Mouse (Mus musculus) limb, embryonic 10.5 days (tissue): ENCODE results near the gene Pgpep1. TPM values are rescaled to one million over a fixed set of nuclear protein-coding genes. Genes with fewer than 3 reads are reported as not detected.
A peak's percentile ranks its signal among the peaks of the same experiment; 100 is the strongest.

Experiments
- DNase-seq: peaks from one replicate; pipeline ENCODE4 v3.0.0-alpha.2; 2017; ENCODE audit warnings: low spot score
- H3K27ac ChIP-seq: fragments of 300-500 bp; sonication (generic); 2 replicates; pipeline ENCODE4 v1.5.1; 2016; ENCODE audit warnings: mild to moderate bottlenecking
- H3K27me3 ChIP-seq: fragments of 300-500 bp; sonication (generic); 2 replicates; pipeline ENCODE4 v1.6.1; 2016; ENCODE audit warnings: low read depth, mild to moderate bottlenecking; ENCODE audit not compliant: poor library complexity, severe bottlenecking
- H3K36me3 ChIP-seq: fragments of 300-500 bp; sonication (generic); 2 replicates; pipeline ENCODE4 v1.6.1; 2016; ENCODE audit warnings: mild to moderate bottlenecking, moderate library complexity
- H3K4me1 ChIP-seq: fragments of 300-500 bp; sonication (generic); 2 replicates; pipeline ENCODE4 v1.6.1; 2016
- H3K4me3 ChIP-seq: fragments of 300-500 bp; sonication (generic); 2 replicates; pipeline ENCODE4 v1.5.1; 2016; ENCODE audit warnings: mild to moderate bottlenecking, moderate library complexity
- H3K9me3 ChIP-seq: fragments of 300-500 bp; sonication (generic); replicated peaks from 2 replicates; pipeline ENCODE4 v1.6.1; 2016; ENCODE audit warnings: mild to moderate bottlenecking
- WGBS: fragments of 180-500 bp; shearing (Covaris S2); methylation state at CpG from one replicate; pipeline ENCODE4 v1.1.7; 2016; 5-methylcytosine and 5-hydroxymethylcytosine counted together
- polyA plus RNA-seq: library from polyadenylated mRNA; unstranded; fragments of >200 nt; fragmentation: Nextera tagmentation; extraction: Ambion mirVana; gene quantifications from 2 replicates; pipeline ENCODE4 v1.2.1, GENCODE M21; 2016

The Pgpep1 gene
- polyA plus RNA-seq, 1 experiment from 2014 or later = 45.0 TPM

DNA sequence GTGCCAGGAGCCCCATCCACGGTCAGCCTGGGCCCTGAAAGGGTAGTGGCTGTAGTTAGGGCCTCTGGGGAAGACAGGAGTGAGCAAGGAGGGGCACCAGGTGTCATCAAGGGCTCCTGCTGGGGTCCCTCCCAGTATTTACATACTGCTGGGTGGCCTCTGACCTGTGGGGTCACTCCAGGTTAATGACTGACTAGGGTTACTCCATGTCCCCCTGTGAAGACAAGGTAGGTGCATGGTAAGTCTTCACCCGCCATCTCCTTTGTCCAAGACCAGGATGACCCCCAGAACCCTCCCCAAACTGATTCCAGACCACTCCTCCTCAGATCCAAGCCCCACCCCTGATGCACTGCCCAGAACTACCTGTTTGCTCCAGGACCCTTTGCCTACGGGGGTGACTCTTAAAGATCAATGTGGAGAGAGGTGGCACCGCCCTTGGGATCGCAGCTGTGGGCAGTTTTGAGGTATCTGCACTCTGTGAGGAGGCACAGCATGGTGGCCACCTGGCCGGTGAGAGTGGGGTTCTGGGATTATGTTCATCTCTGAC, 27.8 kb downstream of the Pgpep1 start, which contains the start of gene Gdf15:
Gene Gdf15 (minus strand): TSS at position 111 of the 547 bp plus-strand sequence.
- H3K4me3 ChIP-seq = 0 out of 2 replicates have a peak within 1 kb of the TSS, but pooled peaks have one; percentile 6
- 70% methylated on average over 6 of the region's 6 CpGs for WGBS
- H3K9me3 ChIP-seq = no peaks in the 10 kb centered on the region
- H3K4me1 ChIP-seq = peaks cover 43% of the 10 kb centered on the region
- peaks cover 36% of the 10 kb centered on the region for H3K27me3 ChIP-seq
- H3K36me3 ChIP-seq = no peaks in the 10 kb centered on the region
- DNase-seq = no peak
- no peak within 1 kb of the TSS for H3K27ac ChIP-seq

DNA sequence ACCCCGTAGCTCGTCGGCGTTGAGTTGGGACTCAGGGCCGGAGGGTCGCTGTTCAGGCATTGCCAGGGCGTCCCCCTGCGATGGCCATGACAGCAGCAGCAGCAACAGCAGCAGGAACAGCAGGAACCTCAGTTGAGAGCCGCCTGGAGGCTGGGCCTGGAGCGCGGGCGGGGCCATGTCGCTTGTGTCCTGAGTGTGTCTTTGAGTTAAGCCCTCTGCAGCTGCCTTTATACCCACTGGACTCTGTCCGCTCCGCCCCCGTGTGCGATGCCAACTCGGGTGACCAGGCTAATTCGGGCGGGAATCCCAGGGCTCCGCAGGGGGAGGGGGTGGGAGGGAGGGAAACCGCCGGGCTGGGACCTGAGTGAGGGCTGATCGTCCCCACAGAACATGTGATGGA, 28.8 kb downstream of the Pgpep1 start:
- no peaks in the 10 kb centered on the region for H3K36me3 ChIP-seq
- H3K4me3 ChIP-seq = 0 out of 2 replicates have a peak overlapping the region, but pooled peaks have one; percentile 6
- WGBS = 17% methylated on average over 24 of the region's 24 CpGs
- DNase-seq = no peak
- H3K9me3 ChIP-seq = no peaks in the 10 kb centered on the region
- peaks cover 34% of the 10 kb centered on the region for H3K4me1 ChIP-seq
- H3K27me3 ChIP-seq = peaks cover 36% of the 10 kb centered on the region
- H3K27ac ChIP-seq = no peak overlapping the region

DNA sequence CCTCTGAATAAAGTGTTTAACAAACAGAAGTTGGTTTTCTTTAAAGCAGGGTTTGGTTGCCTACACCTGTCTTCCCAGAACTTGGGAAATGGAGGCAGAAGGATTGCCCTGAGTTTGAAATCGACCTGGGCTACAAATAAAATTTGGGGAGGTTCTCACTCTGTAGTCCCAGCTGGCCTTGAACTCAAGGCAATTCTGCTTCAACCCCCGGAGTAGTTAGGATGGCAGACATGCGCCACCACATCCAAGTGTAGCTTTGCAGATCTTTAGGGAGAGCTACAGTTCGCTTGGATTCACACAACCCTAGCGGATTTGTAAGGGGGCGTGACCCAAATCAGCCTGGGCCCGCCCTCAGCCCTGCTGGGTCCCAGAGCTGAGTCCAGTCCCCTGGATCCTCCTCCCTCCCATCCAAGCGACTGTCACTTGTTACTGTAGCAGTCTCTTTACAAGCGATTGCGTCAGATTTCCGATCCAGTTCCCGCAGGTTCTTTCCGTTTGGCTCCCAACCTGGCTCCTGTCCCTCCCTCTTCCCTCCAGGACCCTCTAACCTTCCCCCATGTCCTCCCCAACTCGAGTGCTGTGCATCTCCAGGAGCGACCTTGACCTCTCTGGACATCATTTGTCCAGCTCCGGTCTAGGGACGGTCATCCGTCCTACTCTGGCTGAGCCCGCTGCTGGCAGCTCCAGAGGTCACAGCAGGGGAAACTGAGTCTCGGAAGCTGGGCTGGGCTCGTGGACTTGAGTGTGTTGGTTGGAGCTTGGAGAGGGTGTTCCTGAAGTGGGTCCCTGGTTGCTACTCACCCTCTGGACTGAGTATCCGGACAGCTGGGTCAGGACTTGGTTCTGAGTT, 29.4 kb downstream of the Pgpep1 start:
- Histone ChIP-seq H3K4me1 (peaks cover 34% of the 10 kb centered on the region), H3K9me3 (no peaks in the 10 kb centered on the region), H3K27me3 (peaks cover 36% of the 10 kb centered on the region), H3K27ac (no peak overlapping the region), H3K4me3 (peak overlapping the region; percentile 65; the same call in 1 of the 2 replicates), H3K36me3 (no peaks in the 10 kb centered on the region)
- DNase-seq = no peak
- 11% methylated on average over 22 of the region's 22 CpGs for WGBS

DNA sequence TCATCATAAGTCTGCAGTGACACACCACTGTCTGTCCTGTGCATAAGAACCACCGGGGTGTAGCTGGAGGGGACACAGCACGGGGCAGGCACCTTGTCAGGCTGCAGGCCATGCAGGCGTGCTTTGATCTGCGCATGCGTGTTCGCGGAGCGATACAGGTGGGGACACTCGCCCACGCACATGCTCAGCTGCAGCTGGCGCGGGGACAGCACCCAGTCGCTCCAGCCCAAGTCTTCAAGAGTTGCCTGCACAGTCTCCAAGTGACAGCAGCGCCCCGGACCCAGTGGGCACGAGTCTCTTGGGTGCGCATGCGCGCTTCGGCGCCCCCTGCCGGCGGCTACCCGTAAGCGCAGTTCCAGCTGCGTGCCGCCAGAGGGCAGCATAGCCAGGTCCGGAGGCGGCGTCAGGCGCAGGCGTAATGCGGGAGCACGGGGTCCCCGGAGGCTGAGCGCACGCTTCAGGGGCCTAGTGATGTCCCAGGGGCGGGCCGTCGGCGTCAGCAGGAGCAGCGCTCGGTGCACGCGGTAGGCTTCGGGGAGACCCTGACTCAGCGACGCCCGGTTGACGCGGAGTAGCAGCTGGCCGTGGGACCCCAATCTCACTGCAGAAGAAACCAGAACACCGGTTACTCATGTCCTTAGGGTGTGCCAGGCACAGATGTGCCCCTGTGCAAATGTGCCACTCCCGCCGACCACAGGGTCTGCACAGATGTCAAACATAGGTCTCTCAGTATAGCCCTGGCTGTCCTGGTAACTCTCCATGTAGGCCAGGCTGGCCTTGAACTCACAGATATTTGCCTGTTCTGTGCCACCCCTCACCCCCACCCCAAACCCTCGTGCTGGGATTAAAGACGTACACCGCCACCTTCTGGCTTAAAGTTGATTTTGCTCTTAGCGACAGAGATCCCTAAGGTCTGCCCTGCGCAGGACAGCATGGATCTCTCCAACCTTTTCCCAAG, 30.3 kb downstream of the Pgpep1 start:
- Histone ChIP-seq H3K4me3 (peak overlapping the region; percentile 65), H3K36me3 (no peaks in the 10 kb centered on the region), H3K4me1 (peaks cover 42% of the 10 kb centered on the region), H3K27me3 (peaks cover 36% of the 10 kb centered on the region), H3K27ac (peak overlapping the region; percentile 83), H3K9me3 (no peaks in the 10 kb centered on the region)
- peak; percentile 96 for DNase-seq
- WGBS = 1% methylated on average over 60 of the region's 60 CpGs

DNA sequence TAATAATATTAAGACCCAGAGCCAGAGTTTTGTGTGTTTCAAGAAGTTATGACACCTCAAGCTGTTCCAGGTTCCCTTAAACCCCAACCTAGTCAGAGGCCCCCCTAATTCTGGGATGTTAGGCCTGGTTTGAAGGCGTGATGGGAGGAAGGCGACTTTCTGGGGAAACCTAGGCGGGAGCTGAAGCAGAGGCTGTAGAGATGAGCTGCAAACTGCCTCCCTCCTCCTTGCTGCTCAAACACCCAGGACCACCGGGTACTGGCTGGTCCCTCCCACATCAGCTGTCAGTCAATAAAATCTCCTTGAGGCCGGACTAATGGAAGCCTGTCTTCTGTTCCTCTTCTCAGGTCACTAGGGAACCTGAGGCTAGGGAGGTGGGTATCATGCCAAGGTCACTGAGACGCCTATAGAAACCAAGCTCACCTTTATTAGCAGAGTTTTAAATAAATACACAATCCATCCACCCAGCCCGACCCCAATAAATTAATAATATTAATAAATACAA, 31.1 kb downstream of the Pgpep1 start:
- Histone ChIP-seq H3K9me3 (no peaks in the 10 kb centered on the region), H3K36me3 (no peaks in the 10 kb centered on the region), H3K4me1 (peaks cover 42% of the 10 kb centered on the region), H3K27me3 (peaks cover 35% of the 10 kb centered on the region), H3K4me3 (peak overlapping the region; percentile 65), H3K27ac (peak overlapping the region; percentile 83; the same call in 1 of the 2 replicates)
- no peak for DNase-seq
- WGBS = 57% methylated on average over 7 of the region's 7 CpGs

DNA sequence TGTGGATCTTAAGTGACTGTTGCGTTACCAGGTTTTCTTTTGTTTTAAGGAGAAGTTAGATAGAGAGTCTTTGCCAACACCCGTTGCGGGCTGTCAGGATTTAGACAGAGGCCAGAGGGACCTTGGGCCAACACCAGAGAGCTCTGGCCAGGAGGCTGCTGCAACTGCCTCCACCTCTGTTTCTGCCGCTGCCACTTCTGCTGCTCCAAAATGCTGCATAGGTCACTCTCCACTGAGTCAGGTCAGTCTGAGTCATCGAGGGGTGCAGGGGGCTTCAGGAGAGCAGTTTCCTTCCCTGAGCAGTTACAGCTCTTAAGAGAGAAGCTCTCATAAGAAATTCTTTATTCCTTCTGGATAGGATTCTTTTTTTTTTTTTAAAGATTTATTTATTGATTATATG, 33.1 kb downstream of the Pgpep1 start:
- peaks cover 28% of the 10 kb centered on the region for H3K27me3 ChIP-seq
- 94% methylated on average over 5 of the region's 5 CpGs for WGBS
- no peaks in the 10 kb centered on the region for H3K9me3 ChIP-seq
- H3K36me3 ChIP-seq = no peaks in the 10 kb centered on the region
- no peak overlapping the region for H3K4me3 ChIP-seq
- H3K27ac ChIP-seq = no peak overlapping the region
- peaks cover 37% of the 10 kb centered on the region for H3K4me1 ChIP-seq
- no peak for DNase-seq

DNA sequence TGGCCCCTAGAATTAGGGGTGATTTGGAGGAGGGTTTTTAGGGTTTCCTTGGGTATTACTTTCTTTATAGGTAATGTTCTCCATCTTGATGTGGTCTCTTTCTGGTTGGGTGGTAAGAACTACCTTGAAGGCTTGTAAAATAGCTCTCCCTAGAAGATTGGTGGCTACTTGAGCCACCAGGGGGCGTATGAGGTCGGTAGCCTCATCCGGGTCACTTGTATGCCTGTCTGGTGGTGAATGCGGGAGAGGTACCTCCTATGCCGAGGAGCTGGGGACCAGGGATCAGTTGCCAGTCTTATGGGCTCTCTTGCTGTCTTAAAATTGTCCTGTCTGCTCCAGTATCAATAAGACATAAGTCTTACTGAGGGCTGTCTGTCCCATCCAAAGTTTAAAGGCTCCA, 35.1 kb downstream of the Pgpep1 start:
- Histone ChIP-seq H3K9me3 (no peaks in the 10 kb centered on the region), H3K36me3 (no peaks in the 10 kb centered on the region), H3K27ac (peak overlapping the region; percentile 61; the same call in 1 of the 2 replicates), H3K4me3 (no peak overlapping the region; the same call in 1 of the 2 replicates), H3K4me1 (peaks cover 24% of the 10 kb centered on the region), H3K27me3 (peaks cover 32% of the 10 kb centered on the region)
- 22% methylated on average over 5 of the region's 5 CpGs for WGBS
- DNase-seq = peak; percentile 80

DNA sequence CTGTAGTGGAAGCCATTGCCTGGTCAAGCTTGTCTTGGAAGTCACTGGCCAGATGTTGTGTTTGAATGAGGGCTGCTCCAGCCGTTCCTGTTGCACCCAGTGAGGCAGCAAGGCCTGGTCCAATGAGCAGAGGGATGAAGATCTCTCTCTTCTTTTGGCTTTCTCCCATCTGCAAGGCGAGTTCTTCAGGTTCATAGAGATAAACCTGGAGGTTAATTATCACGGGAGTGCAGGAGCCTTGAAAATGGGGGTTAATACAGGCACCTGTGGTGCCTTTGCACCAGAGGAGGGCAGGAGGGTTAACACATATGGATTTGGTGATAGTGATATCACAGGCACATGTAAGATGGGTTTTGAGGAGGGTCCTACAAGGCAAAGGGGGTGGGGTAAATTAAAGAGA, 38.0 kb downstream of the Pgpep1 start:
- 69% methylated on average over 3 of the region's 3 CpGs for WGBS

DNA sequence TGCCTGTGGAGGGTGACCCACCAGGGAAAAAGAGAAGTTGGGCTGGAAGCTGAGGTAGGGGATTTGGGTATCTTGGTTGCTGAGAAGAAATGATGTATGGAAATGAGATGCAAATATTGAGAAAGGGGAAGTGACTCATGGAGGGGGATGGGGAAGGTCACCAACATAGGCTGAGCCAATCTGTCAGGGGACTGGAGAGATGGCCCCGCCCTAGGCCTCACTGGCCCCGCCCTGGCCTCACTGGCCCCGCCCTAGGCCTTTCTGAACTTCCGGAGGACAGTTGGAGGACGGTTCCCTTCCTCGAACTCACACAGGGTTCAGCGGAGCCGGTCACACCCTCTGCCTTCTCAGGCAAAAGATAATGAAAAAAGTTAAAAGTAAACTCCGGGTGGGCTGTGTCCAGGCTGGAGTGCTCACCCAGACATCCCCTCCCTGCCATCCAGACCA, 41.3 kb downstream of the Pgpep1 start:
- H3K27me3 ChIP-seq = peaks cover 32% of the 10 kb centered on the region
- DNase-seq = peak; percentile 43
- H3K9me3 ChIP-seq = no peaks in the 10 kb centered on the region
- H3K4me1 ChIP-seq = peaks cover 20% of the 10 kb centered on the region
- H3K36me3 ChIP-seq = no peaks in the 10 kb centered on the region
- H3K4me3 ChIP-seq = 0 out of 2 replicates have a peak overlapping the region, but pooled peaks have one; percentile 16
- WGBS = 36% methylated on average over 9 of the region's 9 CpGs
- H3K27ac ChIP-seq = peak overlapping the region; percentile 59; the same call in 1 of the 2 replicates

More for the DNA sequence above, 38.0 kb downstream of the Pgpep1 start:
- Histone ChIP-seq H3K36me3 (no peaks in the 10 kb centered on the region), H3K27me3 (peaks cover 32% of the 10 kb centered on the region), H3K4me3 (no peak overlapping the region), H3K4me1 (peaks cover 28% of the 10 kb centered on the region), H3K9me3 (no peaks in the 10 kb centered on the region), H3K27ac (no peak overlapping the region)
- no peak for DNase-seq

DNA sequence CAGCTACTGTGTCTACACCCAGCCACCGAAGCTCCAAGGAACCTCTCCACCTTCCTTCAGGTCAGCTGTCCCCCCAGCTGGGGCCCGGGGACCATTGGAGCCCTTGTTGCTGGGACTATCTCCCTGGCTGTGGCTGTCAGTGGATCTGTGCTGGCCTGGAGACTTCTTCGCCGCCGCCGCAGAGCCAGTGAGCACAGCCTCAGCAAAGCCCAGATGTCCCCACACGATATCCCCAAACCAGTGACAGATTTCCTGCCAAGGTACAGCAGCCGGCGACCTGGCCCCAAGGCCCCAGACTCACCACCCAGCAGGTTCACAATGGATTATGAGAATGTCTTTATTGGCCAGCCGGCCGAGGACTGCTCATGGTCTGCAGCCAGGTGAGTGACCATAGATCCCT, 42.2 kb downstream of the Pgpep1 start:
- Histone ChIP-seq H3K9me3 (no peaks in the 10 kb centered on the region), H3K27ac (peak overlapping the region; percentile 59), H3K36me3 (no peaks in the 10 kb centered on the region), H3K4me1 (peaks cover 20% of the 10 kb centered on the region), H3K4me3 (peak overlapping the region; percentile 13; the same call in 1 of the 2 replicates), H3K27me3 (peaks cover 29% of the 10 kb centered on the region)
- no peak for DNase-seq
- 84% methylated on average over 11 of the region's 11 CpGs for WGBS

DNA sequence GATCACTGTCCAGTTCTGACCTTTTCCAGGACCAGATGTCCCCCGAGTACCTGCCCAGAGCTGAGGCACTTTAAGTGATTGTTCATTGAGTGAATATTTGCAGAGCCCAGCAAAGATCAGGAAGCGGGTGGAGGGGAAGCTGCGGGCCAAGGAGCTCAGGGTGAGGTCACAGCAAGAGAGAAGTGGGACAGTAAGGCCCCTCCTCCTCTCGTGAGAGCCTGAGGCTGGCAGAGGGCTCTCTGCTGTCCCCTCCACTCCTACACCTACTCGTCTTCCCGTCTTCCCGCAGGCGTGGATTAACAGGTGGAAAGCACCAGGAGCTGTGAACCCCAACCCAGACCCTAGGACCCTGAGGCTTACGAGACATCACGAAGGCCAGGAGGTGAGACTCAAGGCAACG, 43.5 kb downstream of the Pgpep1 start:
- Histone ChIP-seq H3K36me3 (no peaks in the 10 kb centered on the region), H3K9me3 (no peaks in the 10 kb centered on the region), H3K27ac (no peak overlapping the region), H3K27me3 (peaks cover 15% of the 10 kb centered on the region), H3K4me1 (peaks cover 26% of the 10 kb centered on the region), H3K4me3 (no peak overlapping the region)
- DNase-seq = no peak
- WGBS = 60% methylated on average over 11 of the region's 11 CpGs

DNA sequence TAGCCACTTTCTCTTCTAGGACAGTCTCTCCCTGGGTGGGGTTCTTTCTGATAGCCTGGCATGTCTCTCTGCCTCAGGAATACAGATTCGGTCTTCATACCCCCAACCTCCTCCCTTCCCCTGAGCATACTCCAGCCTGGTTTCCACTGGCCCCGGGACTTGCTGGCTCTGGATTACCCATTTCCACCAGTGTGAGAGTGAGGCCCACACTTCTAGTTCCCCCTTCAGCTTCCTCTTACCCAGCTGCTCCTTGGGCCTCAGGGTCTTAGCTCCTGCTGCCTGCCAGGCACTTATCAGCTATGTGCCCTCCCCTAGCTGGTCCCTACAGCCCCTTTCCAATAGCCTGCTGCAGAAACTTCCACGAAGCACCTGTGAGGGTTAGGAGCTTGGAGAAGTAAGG, 44.3 kb downstream of the Pgpep1 start, which contains the start of gene Lrrc25:
Gene Lrrc25 (plus strand): TSS at position 262 of the 400 bp plus-strand sequence.
- no peaks in the 10 kb centered on the region for H3K36me3 ChIP-seq
- H3K27ac ChIP-seq = 0 out of 2 replicates have a peak within 1 kb of the TSS, but pooled peaks have one; percentile 21
- H3K27me3 ChIP-seq = peaks cover 8% of the 10 kb centered on the region
- no peaks in the 10 kb centered on the region for H3K9me3 ChIP-seq
- WGBS = 89% methylated on average over 3 of the region's 3 CpGs
- peaks cover 31% of the 10 kb centered on the region for H3K4me1 ChIP-seq
- no peak within 1 kb of the TSS for H3K4me3 ChIP-seq
- DNase-seq = no peak
